Comparison of ENCODE assay signal across 27 mouse cellular contexts in the genomic region with DNA sequence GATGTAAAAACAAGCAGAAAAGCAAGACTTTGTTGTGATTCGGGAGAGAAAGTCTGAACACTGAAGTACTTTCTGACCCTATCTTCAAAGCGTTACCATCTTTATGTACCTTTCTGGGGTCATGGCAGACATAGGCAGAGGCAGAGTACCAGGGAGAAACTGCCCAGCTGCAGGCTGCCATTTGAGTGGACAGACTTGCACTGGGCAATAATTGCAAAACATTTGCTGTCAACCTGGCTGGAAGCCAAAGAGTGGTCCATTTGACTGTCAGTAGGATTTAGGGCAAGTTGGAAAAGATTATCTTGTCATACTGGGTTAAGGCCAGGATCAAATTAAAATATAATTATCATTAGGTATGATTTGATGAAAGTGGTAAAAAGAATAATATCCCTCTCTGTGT.
DNase-seq lines count a peak whose midpoint lies in the region; ATAC-seq lines count a peak whose summit lies in the region.
"Had no signal": no experiment of that assay in that cellular context is flagged by ENCODE, and none has a peak within 500 bp of the region (broad histone marks: within the 10 kb centered on the region; RNA-seq: fewer than 3 reads in every experiment).

No protein-coding gene starts in this region.

- no peaks in the 10 kb centered on the region for H3K4me1 ChIP-seq in heart, embryonic 11.5 days (ENCODE audit: control insufficient read depth, insufficient read depth, low read length)
- peaks cover 8% of the 10 kb centered on the region; the same call in 1 of the 2 replicates for H3K4me1 ChIP-seq in midbrain, embryonic 11.5 days (ENCODE audit: control insufficient read depth, insufficient read depth, low read length)
- H3K4me1 ChIP-seq in midbrain, embryonic 14.5 days (ENCODE audit: control insufficient read depth, insufficient read depth, low read length), result peaks cover 20% of the 10 kb centered on the region
- H3K4me1 ChIP-seq: heart, embryonic 12.5 days; heart, embryonic 15.5 days; hindbrain, embryonic 10.5 days had no signal

- no peak overlapping the region for H3K9ac ChIP-seq in heart, embryonic 11.5 days (ENCODE audit: low read depth, low read length)
- H3K9ac ChIP-seq in midbrain, embryonic 11.5 days (ENCODE audit: low read length), result no peak overlapping the region
- no peak overlapping the region for H3K9ac ChIP-seq in midbrain, embryonic 14.5 days (replicated peaks; ENCODE audit: low read length)
- H3K9ac ChIP-seq: embryonic facial prominence, embryonic 13.5 days; forebrain, embryonic 13.5 days; heart, embryonic 12.5 days; heart, embryonic 15.5 days; hindbrain, embryonic 13.5 days had no signal

- H3K9me3 ChIP-seq in heart, embryonic 11.5 days (replicated peaks; ENCODE audit: control insufficient read depth, low read length), result no peaks in the 10 kb centered on the region
- H3K9me3 ChIP-seq in midbrain, embryonic 11.5 days (ENCODE audit: control insufficient read depth, low read length), result no peaks in the 10 kb centered on the region
- H3K9me3 ChIP-seq in midbrain, embryonic 14.5 days (ENCODE audit: control insufficient read depth, low read length), result no peaks in the 10 kb centered on the region
- H3K9me3 ChIP-seq: embryonic facial prominence, embryonic 13.5 days; forebrain, embryonic 10.5 days; forebrain, embryonic 13.5 days; G1E; heart, embryonic 12.5 days; heart, embryonic 15.5 days; hindbrain, embryonic 10.5 days; hindbrain, embryonic 13.5 days had no signal

- no peak for ATAC-seq in heart, embryonic 11.5 days (replicated peaks; ENCODE audit: insufficient number of reproducible peaks, low FRiP score, low TSS enrichment)
- no peak for ATAC-seq in midbrain, embryonic 11.5 days (ENCODE audit: low FRiP score)
- ATAC-seq in midbrain, embryonic 14.5 days (ENCODE audit: low FRiP score, low TSS enrichment), result no peak
- ATAC-seq: forebrain, embryonic 13.5 days; forebrain, embryonic 16.5 days; intestine, postnatal 0 days had no signal

- H3K27ac ChIP-seq in heart, embryonic 11.5 days (ENCODE audit: low read depth, low read length), result no peak overlapping the region
- no peak overlapping the region for H3K27ac ChIP-seq in midbrain, embryonic 11.5 days (ENCODE audit: low read depth, low read length)
- no peak overlapping the region for H3K27ac ChIP-seq in midbrain, embryonic 14.5 days (replicated peaks; ENCODE audit: low read depth, low read length)
- H3K27ac ChIP-seq: embryonic facial prominence, embryonic 13.5 days; forebrain, embryonic 10.5 days; forebrain, embryonic 13.5 days; heart, embryonic 15.5 days; hindbrain, embryonic 10.5 days; hindbrain, embryonic 13.5 days had no signal

- H3K4me2 ChIP-seq in heart, embryonic 11.5 days, result no peak overlapping the region
- no peak overlapping the region for H3K4me2 ChIP-seq in midbrain, embryonic 11.5 days
- H3K4me2 ChIP-seq in midbrain, embryonic 14.5 days (ENCODE audit: low read length), result no peak overlapping the region
- H3K4me2 ChIP-seq: embryonic facial prominence, embryonic 13.5 days; forebrain, embryonic 13.5 days; heart, embryonic 12.5 days; heart, embryonic 15.5 days; hindbrain, embryonic 13.5 days had no signal

- H3K4me3 ChIP-seq in heart, embryonic 11.5 days (ENCODE audit: low read depth, low read length), result no peak overlapping the region
- no peak overlapping the region for H3K4me3 ChIP-seq in midbrain, embryonic 11.5 days (ENCODE audit: low read depth, low read length)
- no peak overlapping the region for H3K4me3 ChIP-seq in midbrain, embryonic 14.5 days (replicated peaks; ENCODE audit: low read depth, low read length)
- H3K4me3 ChIP-seq: embryonic facial prominence, embryonic 13.5 days; forebrain, embryonic 10.5 days; forebrain, embryonic 13.5 days; heart, embryonic 12.5 days; heart, embryonic 15.5 days; hindbrain, embryonic 10.5 days; hindbrain, embryonic 13.5 days had no signal

- WGBS in heart, embryonic 11.5 days (ENCODE audit: insufficient replicate concordance), result 84% methylated on average over 2 of the region's 2 CpGs
- 60% methylated on average over 2 of the region's 2 CpGs for WGBS in midbrain, embryonic 11.5 days
- WGBS in midbrain, embryonic 14.5 days, result 55% methylated on average over 2 of the region's 2 CpGs

- no peaks in the 10 kb centered on the region for H3K36me3 ChIP-seq in heart, embryonic 11.5 days (ENCODE audit: control insufficient read depth, insufficient read depth, low read length)
- H3K36me3 ChIP-seq in midbrain, embryonic 11.5 days (ENCODE audit: control insufficient read depth, insufficient read depth, low read length), result no peaks in the 10 kb centered on the region
- H3K36me3 ChIP-seq in midbrain, embryonic 14.5 days (ENCODE audit: control insufficient read depth, insufficient read depth, low read length), result no peaks in the 10 kb centered on the region
- H3K36me3 ChIP-seq: embryonic facial prominence, embryonic 13.5 days; forebrain, embryonic 10.5 days; G1E; heart, embryonic 12.5 days; heart, embryonic 15.5 days; hindbrain, embryonic 10.5 days; hindbrain, embryonic 13.5 days had no signal

- H3K27me3 ChIP-seq in heart, embryonic 11.5 days (ENCODE audit: control insufficient read depth, insufficient read depth, low read length), result no peaks in the 10 kb centered on the region
- no peaks in the 10 kb centered on the region for H3K27me3 ChIP-seq in midbrain, embryonic 11.5 days (ENCODE audit: control insufficient read depth, insufficient read depth, low read length)
- no peaks in the 10 kb centered on the region for H3K27me3 ChIP-seq in midbrain, embryonic 14.5 days (ENCODE audit: control insufficient read depth, insufficient read depth, low read length)
- H3K27me3 ChIP-seq: CH12.LX; embryonic facial prominence, embryonic 13.5 days; forebrain, embryonic 13.5 days; heart, embryonic 12.5 days; heart, embryonic 15.5 days; hindbrain, embryonic 13.5 days had no signal

- peak; percentile 74 to 75 for DNase-seq in cerebellum, postnatal 10 days
- no peak for DNase-seq in cerebellum, postnatal 4 days (ENCODE audit: low spot score in 2 of 2)
- peak; percentile 58 for DNase-seq in heart, adult 11 months
- peak; percentile 60 for DNase-seq in midbrain, embryonic 11.5 days (ENCODE audit: low spot score, missing footprints)
- no peak for DNase-seq in midbrain, embryonic 14.5 days
- DNase-seq in NIH3T3 (ENCODE audit: low read depth), result peak; percentile 35
- DNase-seq: adrenal gland, adult 8-10 months; adrenal gland, postnatal 36 days; B cell, adult 2 months; cerebellum, adult 2 months; cerebellum, adult 9-11 months; gastrocnemius, postnatal 10 days; gastrocnemius, postnatal 36 days; heart, postnatal 10 days; heart, postnatal 36 days had no signal

Comparison
In these comparisons a context has a peak if more than half of its experiments do, and no peak if none do; other contexts are left out.
1. DNase-seq: peak in cerebellum, postnatal 10 days (2 of 2), heart, adult 11 months (single experiment), midbrain, embryonic 11.5 days (single experiment) and NIH3T3 (single experiment); none in cerebellum, postnatal 4 days (0 of 2) and midbrain, embryonic 14.5 days (single experiment).